14 mouse cellular contexts compared by ENCODE assay signal in the genomic region with DNA sequence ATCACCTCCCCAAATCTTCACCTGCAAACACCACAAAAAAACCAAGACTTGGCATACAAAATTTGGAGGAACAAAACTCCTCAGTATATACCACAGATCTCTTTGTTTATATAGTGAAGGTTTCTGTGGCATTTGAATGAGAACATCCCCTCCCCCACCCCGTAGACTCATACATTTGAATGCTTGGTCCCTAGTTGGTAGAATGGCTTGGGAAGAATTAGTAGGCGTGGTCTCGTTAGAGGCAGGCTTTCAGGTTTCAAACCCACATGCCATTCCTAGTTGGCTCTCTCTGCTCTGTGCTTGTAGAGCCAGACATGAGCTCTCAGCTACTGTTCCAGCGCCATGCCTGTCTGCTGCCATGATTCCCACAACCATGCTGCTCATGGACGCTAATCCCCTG.
"Had no signal": no experiment of that assay in that cellular context is flagged by ENCODE, and none has a peak within 500 bp of the region (broad histone marks: within the 10 kb centered on the region; RNA-seq: fewer than 3 reads in every experiment).

No protein-coding gene starts in this region.

- H3K27ac ChIP-seq: left cerebral cortex, adult 2 months; liver, embryonic 13.5 days had no signal

- H3K9ac ChIP-seq: liver, embryonic 13.5 days had no signal

- H3K4me2 ChIP-seq: liver, embryonic 13.5 days; midbrain, embryonic 11.5 days had no signal

- ATAC-seq: intestine, embryonic 16.5 days had no signal

- H3K4me3 ChIP-seq: left cerebral cortex, adult 2 months; liver, embryonic 13.5 days had no signal

- DNase-seq: kidney, postnatal 25 days; layer of hippocampus, postnatal 36 days; liver, embryonic 13.5 days; lung, adult 2 months; lung, postnatal 14 days; lung, postnatal 4 days; midbrain, embryonic 14.5 days; right cerebral cortex, postnatal 25 days; spleen, adult 18-20 months; thymus, adult 2 months; thymus, postnatal 14 days had no signal

- H3K36me3 ChIP-seq: liver, embryonic 13.5 days had no signal

- H3K9me3 ChIP-seq: liver, embryonic 13.5 days had no signal

- H3K27me3 ChIP-seq: liver, embryonic 13.5 days had no signal
